Mouse (Mus musculus): ENCODE results near the gene Atp5b.
"Not testable (repeated sequence)": the region's sequence is repeated elsewhere in the genome, so short reads cannot be mapped to it uniquely, and the experiment has no call there.

The Atp5b gene

DNA sequence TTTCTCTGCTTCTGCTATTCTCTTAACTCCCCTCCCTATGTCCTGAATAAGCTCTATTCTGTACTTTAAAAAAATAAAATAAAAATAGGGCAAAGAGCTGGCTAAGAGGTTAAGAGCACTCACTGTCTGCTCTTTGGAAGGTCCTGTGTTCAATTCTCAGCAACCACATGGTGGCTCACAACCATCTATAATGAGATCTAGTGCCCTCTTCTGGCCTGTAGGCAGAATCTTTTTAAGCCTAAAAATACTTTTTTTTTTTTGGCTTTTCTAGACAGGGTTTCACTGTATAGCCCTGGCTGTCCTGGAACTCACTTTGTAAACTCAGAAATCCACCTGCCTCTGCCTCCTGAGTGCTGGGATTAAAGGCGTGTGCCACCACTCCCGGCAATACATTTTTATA lies 12.6 kb upstream of the Atp5b start:
- not testable (repeated sequence) for DNase-seq

- DNase-seq = not testable (repeated sequence)
These were observed 4.8 kb upstream of the Atp5b start for GRCm38 (mm10) chr10:128078269-128078668.

DNA sequence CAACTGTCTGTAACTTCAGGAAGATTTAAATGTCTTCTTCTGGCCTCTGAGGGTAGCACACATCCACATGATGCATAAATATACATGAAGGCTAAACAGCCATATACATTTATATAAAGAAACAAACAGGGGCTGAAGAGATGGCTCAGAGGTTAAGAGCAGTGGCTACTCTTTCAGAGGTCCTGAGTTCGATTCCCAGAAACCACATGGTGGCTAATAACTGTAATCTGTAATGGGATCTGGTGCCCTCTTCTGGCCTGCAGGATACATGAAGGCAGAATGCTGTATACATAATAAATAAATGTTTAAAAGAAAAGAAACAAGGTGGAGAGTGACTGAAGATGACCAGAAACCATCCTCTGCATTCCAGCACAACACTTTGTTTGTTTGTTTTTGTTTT lies 2.6 kb upstream of the Atp5b start:
- peak; percentile 23 for DNase-seq

GRCm38 (mm10) chr10:128081807-128082476 lies 1.1 kb upstream of the Atp5b start:
- DNase-seq = no peak

DNA sequence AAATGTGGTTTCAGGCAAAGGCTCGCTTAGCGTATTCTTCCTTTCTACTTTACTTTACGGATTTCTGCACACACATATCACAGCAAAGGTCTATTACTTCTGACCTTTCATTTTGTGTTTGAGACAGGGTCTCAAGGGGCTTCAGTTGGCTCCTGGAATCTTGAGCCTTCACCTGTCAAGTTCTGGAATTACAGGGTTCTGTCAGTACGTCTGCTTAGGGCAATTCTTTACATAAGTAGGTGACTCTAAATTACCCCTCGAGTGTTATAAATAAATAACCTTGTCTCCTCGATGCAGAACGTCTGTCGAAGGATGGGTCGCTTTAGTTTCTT lies 630 bp upstream of the Atp5b start:
- no peak for DNase-seq

DNA sequence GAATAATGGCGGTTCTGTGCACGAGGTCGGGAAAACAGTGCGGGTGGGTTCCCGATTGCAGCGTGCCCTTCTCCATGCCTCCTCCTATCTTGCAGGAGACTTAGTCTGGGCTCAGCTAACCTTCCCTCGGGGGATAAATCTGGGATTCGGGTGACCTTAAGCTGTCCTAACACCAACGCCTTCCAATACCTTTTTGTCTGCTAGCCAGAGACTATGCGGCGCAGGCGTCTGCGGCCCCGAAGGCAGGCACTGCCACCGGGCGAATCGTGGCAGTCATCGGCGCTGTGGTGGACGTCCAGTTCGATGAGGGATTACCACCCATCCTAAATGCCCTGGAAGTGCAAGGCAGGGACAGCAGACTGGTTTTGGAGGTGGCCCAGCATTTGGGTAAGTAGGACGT lies 615 bp downstream of the Atp5b start:
- DNase-seq = peak; percentile 42

GRCm38 (mm10) chr10:128084160-128084559 lies 1.1 kb downstream of the Atp5b start:
- DNase-seq = no peak

DNA sequence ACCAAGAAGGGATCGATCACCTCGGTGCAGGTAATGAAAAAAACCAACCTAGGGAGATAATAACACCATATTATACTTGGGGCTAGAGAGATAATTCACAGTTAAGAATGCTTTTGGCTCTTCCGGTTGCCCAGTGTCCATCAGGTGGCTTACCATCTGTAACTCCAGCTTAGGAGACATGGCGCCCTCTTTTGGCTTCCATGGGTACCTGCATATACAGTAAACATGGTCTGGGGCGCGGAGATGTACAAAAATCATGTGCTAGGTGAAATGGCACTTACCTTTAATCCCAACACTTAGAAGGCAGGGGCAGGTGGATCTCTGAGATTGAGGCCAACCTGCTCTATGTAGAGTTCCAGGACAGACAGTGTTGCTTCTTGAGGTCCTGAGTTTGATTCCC lies 3.3 kb downstream of the Atp5b start:
- DNase-seq = peak; percentile 52

DNA sequence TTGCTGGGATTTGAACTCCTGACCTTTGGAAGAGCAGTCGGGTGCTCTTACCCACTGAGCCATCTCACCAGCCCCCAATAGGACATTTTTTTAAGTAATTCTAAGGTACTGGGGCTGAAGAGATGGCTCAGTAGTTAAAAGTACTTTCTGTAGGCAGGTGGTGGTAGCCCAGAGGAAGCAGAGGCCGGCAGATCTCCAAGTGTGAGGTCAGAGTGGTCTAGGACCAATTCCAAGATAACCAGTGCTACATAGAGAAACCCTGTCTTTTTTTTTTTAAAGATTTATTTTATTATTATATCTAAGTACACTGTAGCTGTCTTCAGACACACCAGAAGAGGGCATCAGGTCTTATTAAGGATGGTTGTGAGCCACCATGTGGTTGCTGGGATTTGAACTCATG lies 4.1 kb downstream of the Atp5b start:
- DNase-seq = not testable (repeated sequence)

DNA sequence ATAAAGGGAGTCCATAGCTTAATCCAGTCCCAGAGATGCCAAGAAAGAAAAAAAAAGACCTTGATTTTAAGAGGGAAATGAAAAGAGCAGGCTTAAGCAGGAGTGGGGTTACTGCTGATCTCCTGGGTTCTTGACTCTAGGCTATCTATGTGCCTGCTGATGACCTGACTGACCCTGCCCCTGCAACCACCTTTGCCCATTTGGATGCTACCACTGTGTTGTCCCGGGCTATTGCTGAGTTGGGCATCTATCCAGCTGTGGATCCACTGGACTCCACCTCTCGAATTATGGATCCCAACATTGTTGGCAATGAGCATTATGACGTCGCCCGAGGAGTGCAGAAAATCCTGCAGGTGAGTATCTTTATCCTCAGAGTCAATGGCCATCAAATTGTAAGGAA lies 5.1 kb downstream of the Atp5b start:
- DNase-seq = no peak

- no peak for DNase-seq
These were observed 6.8 kb downstream of the Atp5b start for GRCm38 (mm10) chr10:128089842-128090241.

- peak; percentile 93 for DNase-seq
These were observed 7.8 kb downstream of the Atp5b start for GRCm38 (mm10) chr10:128090651-128091563.

GRCm38 (mm10) chr10:128091564-128092505 lies 8.8 kb downstream of the Atp5b start, which contains the start of gene Baz2a:
TSS of gene Baz2a (plus strand) at chr10:128091577.
- peak; percentile 89 for DNase-seq

GRCm38 (mm10) chr10:128092506-128093495 lies 9.7 kb downstream of the Atp5b start:
- DNase-seq = peak; percentile 88

- DNase-seq = peak; percentile 46
These were observed 10.6 kb downstream of the Atp5b start for GRCm38 (mm10) chr10:128093496-128094294.

DNA sequence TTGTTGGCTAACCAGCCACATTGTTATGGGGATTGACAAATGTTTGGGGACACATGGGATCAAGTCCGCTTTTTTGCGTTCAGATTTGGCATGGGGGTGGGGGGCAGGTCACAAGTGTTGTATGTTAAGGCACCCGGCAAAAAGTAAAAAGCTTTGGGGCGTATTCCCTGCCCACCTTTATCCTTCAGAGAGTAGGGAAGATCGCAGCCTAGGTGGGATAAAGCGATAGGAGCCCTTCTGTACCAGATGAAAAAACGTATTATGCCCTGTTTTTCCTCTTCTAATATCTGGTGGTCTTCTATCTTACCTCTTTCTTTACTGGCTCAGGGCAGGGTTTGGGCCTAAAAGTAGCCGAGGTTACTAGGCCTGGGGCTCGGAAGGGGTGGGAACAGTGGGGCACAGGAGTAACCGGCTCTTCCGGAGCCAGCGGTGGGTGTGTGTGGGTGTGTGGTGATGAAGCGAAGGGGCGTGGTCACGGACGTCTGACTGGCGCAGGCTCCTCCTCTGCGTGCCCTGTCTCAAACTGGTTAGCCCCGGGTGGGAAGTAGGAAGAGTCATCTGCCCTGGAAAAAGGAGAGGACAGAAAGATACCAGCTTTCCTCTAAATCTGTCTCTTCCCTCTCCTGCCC lies 11.4 kb downstream of the Atp5b start:
- DNase-seq = peak; percentile 97

- no peak for DNase-seq
These were observed 12.0 kb downstream of the Atp5b start for GRCm38 (mm10) chr10:128095003-128095636.

DNA sequence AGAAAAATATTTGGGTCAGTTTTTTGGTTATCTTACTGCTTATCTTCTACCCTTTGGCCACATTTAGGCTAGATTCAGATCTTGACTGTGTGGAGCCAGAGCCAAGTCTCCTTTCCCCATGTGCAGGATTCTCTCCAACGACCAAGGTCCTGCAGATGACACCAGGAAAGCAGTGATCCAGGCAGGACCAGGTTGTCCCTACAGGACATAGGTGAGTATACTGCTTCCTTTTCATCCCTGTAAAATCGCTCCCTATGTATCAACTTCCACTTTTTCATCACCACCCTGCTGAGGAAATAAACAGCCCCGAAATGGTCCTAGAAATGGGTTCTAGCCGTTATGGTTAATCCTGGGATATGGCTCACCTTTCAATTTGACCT lies 13.2 kb downstream of the Atp5b start:
- no peak for DNase-seq

DNA sequence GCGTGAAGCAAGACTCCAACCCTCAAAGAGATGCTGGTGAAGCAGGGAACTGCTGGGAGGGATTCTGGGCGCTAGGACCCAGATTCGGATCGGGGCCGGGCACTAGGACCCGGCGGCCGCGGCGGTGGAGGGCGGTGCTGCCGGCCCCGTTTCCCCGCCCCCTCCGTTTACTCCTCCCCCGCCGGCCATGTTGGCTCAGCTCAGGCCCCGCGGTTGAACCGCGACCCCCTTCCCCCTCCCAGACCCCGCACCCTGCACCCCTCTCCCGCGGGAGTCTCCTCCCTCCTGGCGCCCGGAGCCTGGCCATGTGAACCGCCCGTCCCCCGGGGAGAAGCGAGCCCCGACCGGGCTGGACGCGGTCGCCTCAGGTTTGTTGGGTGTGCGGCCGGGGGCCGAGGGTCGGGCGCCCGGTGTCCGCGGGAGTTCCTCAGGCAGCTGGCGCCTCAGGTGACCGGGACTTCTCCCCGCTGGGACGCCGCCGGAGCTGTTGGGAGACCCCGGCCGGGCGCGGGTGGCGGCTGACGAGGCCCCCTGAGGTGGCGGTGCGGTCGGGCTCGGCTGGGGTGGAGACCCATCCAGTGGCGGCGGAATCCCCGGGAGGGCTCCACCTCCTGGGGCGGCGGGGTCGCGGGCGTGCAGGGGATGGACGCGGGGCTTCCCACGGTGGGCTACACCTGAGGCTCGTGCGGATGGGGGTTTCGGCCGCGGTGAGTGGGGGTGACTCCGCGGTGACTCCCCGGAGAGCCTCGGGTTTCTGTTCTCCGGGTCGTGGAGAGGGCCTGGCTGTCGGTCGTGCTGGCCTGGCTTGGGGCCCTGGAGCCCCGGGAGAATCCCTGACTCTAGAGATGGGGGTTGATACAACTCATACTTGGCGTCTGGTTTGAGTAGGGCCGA lies 13.9 kb downstream of the Atp5b start:
- DNase-seq = peak; percentile 89
